Mouse (Mus musculus) heart, embryonic 11.5 days (tissue): ENCODE data around the gene Card6. TPM values are rescaled to one million over a fixed set of nuclear protein-coding genes. Genes with fewer than 3 reads are reported as not detected.

ENCODE experiments used
- ATAC-seq: fragments of 200-750 bp; cut with Nextera tagmentation; replicated peaks from 2 replicates; pipeline ENCODE4 v1.8.0; 2017; ENCODE audit warnings: moderate library complexity; ENCODE audit not compliant: insufficient number of reproducible peaks, low FRiP score, low TSS enrichment
- H3K27ac ChIP-seq: fragments of 300-500 bp; sonication (generic); 2 replicates; pipeline ENCODE4 v1.5.1; 2014; ENCODE audit warnings: mild to moderate bottlenecking, low read depth, low read length
- H3K27me3 ChIP-seq: fragments of 300-500 bp; sonication (generic); 2 replicates; pipeline ENCODE4 v1.6.1; 2014; ENCODE audit warnings: mild to moderate bottlenecking, low read length, mixed read lengths; ENCODE audit not compliant: control insufficient read depth, insufficient read depth
- H3K36me3 ChIP-seq: fragments of 300-500 bp; sonication (generic); 2 replicates; pipeline ENCODE4 v1.6.1; 2014; ENCODE audit warnings: mild to moderate bottlenecking, low read length, moderate library complexity, mixed read lengths; ENCODE audit not compliant: control insufficient read depth, insufficient read depth
- H3K4me1 ChIP-seq: fragments of 300-500 bp; sonication (generic); 2 replicates; pipeline ENCODE4 v1.6.1; 2014; ENCODE audit warnings: low read length; ENCODE audit not compliant: control insufficient read depth, insufficient read depth
- H3K4me2 ChIP-seq: fragments of 300-500 bp; sonication (generic); 2 replicates; pipeline ENCODE4 v1.6.1; 2014; ENCODE audit warnings: mild to moderate bottlenecking, moderate library complexity
- H3K4me3 ChIP-seq: fragments of 300-500 bp; sonication (generic); 2 replicates; pipeline ENCODE4 v1.5.1; 2014; ENCODE audit warnings: low read depth, low read length
- H3K9ac ChIP-seq: fragments of 300-500 bp; sonication (generic); 2 replicates; pipeline ENCODE4 v1.6.1; 2014; ENCODE audit warnings: mild to moderate bottlenecking, low read depth, low read length, moderate library complexity
- H3K9me3 ChIP-seq: fragments of 300-500 bp; sonication (generic); replicated peaks from 2 replicates; pipeline ENCODE4 v1.6.1; 2016; ENCODE audit warnings: low read length; ENCODE audit not compliant: control insufficient read depth
- WGBS: fragments of 180-500 bp; shearing (Covaris S2); extraction: QIAGEN DNeasy Blood & Tissue Kit; methylation state at CpG from one replicate; pipeline ENCODE4 v1.1.7; 2014; ENCODE audit not compliant: insufficient replicate concordance; 5-methylcytosine and 5-hydroxymethylcytosine counted together
- polyA plus RNA-seq: library from polyadenylated mRNA; unstranded; fragments of >200 nt; fragmentation: Nextera tagmentation; extraction: Ambion mirVana; gene quantifications from 2 replicates; pipeline ENCODE4 v1.2.1, GENCODE M21; 2014

The Card6 gene
- polyA plus RNA-seq, 1 experiment from 2014 or later, result 2.5 TPM

DNA sequence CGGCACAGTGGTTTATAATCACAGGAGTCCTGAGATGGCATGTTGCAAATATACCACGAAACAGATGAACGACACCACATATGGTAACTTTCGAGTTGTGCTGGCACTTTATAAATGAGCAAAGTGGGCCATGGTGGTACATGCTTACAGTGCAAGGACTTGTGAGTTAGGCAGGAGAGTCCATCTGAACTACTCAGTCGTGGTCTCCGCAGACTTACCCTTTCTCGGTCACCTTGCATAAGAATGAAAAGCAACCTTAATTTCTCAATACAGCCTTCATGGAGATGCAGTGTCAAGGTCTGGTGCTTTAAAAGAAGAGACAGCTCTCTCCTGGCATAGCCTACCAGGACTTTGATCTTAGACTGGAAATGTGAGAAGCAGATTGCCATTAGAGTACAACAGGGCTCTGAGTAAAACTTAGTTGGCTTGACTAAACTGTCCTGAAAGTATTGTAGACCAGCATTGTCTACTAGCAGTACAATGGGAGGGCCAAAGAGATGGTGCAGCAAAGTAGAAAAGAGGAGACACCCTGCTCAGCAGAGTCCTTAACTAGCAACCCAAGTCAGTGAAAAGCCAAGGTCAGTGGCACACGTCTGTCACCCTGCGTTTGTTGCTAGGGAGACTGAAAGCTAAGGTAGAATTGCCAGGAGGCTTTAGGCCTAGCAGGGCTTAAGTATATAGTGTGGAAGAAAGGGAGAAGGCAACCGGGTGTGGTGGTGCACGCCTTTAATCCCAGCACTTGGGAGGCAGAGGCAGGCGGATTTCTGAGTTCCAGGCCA is 13.4 kb upstream of the Card6 start:
- H3K4me1 ChIP-seq, result peaks cover 8% of the 10 kb centered on the region
- no peak overlapping the region for H3K27ac ChIP-seq
- no peaks in the 10 kb centered on the region for H3K27me3 ChIP-seq
- H3K4me2 ChIP-seq, result no peak overlapping the region
- H3K36me3 ChIP-seq, result peaks cover 37% of the 10 kb centered on the region
- H3K9ac ChIP-seq, result no peak overlapping the region; the same call in 1 of the 2 replicates
- no peaks in the 10 kb centered on the region for H3K9me3 ChIP-seq
- no peak overlapping the region for H3K4me3 ChIP-seq
- ATAC-seq, result no peak
- WGBS, result 85% methylated on average over 12 of the region's 12 CpGs

- no peaks in the 10 kb centered on the region for H3K27me3 ChIP-seq
- H3K4me3 ChIP-seq, result no peak overlapping the region
- no peak overlapping the region for H3K27ac ChIP-seq
- ATAC-seq, result no peak
- peaks cover 36% of the 10 kb centered on the region for H3K36me3 ChIP-seq
- H3K4me2 ChIP-seq, result no peak overlapping the region
- H3K9me3 ChIP-seq, result no peaks in the 10 kb centered on the region
- 90% methylated on average over 2 of the region's 2 CpGs for whole genome bisulfite sequencing
- peaks cover 14% of the 10 kb centered on the region for H3K4me1 ChIP-seq
- no peak overlapping the region for H3K9ac ChIP-seq
Measured at GRCm38 (mm10) chr15:5119707-5120106, 11.4 kb upstream of the Card6 start.

- Histone ChIP-seq H3K4me2 (no peak overlapping the region), H3K36me3 (peaks cover 33% of the 10 kb centered on the region), H3K9me3 (no peaks in the 10 kb centered on the region), H3K4me1 (peaks cover 14% of the 10 kb centered on the region), H3K4me3 (no peak overlapping the region), H3K27me3 (no peaks in the 10 kb centered on the region), H3K9ac (no peak overlapping the region), H3K27ac (no peak overlapping the region)
- 78% methylated on average over 2 of the region's 2 CpGs for WGBS
- no peak for ATAC-seq
Measured at GRCm38 (mm10) chr15:5119192-5119591, 10.9 kb upstream of the Card6 start.

- H3K4me1 ChIP-seq, result peaks cover 14% of the 10 kb centered on the region
- peaks cover 31% of the 10 kb centered on the region for H3K36me3 ChIP-seq
- H3K27ac ChIP-seq, result no peak overlapping the region
- H3K4me2 ChIP-seq, result no peak overlapping the region
- no peaks in the 10 kb centered on the region for H3K27me3 ChIP-seq
- no peak overlapping the region for H3K4me3 ChIP-seq
- 84% methylated on average over 9 of the region's 9 CpGs for WGBS
- no peak for ATAC-seq
- no peaks in the 10 kb centered on the region for H3K9me3 ChIP-seq
- H3K9ac ChIP-seq, result no peak overlapping the region
Measured at GRCm38 (mm10) chr15:5118626-5119025, 10.3 kb upstream of the Card6 start.

- ATAC-seq, result no peak
- peak overlapping the region; percentile 85 for H3K4me2 ChIP-seq
- WGBS, result 2% methylated on average over 22 of the region's 22 CpGs
- peaks cover 28% of the 10 kb centered on the region for H3K36me3 ChIP-seq
- H3K4me1 ChIP-seq, result peaks cover 14% of the 10 kb centered on the region
- no peaks in the 10 kb centered on the region for H3K9me3 ChIP-seq
- H3K4me3 ChIP-seq, result peak overlapping the region; percentile 78
- H3K9ac ChIP-seq, result peak overlapping the region; percentile 98
- peak overlapping the region; percentile 95 for H3K27ac ChIP-seq
- H3K27me3 ChIP-seq, result no peaks in the 10 kb centered on the region
Measured at GRCm38 (mm10) chr15:5117031-5117601, 8.8 kb upstream of the Card6 start.

GRCm38 (mm10) chr15:5116270-5117030 is 8.1 kb upstream of the Card6 start, which contains the start of gene Rpl37:
Gene Rpl37, plus strand, starts transcription at chr15:5116645.
- Histone ChIP-seq H3K9me3 (no peaks in the 10 kb centered on the region), H3K36me3 (peaks cover 22% of the 10 kb centered on the region), H3K9ac (peak within 1 kb of the TSS; percentile 98), H3K4me2 (peak within 1 kb of the TSS; percentile 85), H3K27me3 (no peaks in the 10 kb centered on the region), H3K4me1 (peaks cover 14% of the 10 kb centered on the region), H3K27ac (peak within 1 kb of the TSS; percentile 95), H3K4me3 (peak within 1 kb of the TSS; percentile 78)
- WGBS, result under 1% methylated on average over 55 of the region's 55 CpGs
- peak; percentile 99 for ATAC-seq

DNA sequence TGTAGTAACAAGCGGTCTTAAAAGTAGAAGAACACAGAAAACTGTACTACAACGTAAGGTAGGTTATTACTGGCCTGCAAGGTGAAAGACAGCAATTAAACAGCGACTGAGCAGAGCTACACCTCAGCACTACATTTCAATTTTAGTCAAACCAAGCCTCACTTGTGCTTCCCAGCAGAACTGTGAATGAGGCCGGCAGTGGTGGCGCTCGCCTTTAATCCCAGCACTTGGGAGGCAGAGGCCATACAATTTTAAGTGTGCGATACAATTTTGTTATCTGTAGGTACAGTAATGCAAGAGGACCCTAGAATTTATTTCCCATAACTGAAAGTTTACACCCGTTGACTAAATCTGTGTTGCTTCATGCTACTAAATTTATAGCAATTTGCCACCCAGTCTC is 6.8 kb upstream of the Card6 start:
- 61% methylated on average over 8 of the region's 8 CpGs for WGBS
- H3K9me3 ChIP-seq, result no peaks in the 10 kb centered on the region
- peak overlapping the region; percentile 78 for H3K4me3 ChIP-seq
- H3K4me1 ChIP-seq, result peaks cover 14% of the 10 kb centered on the region
- peaks cover 18% of the 10 kb centered on the region for H3K36me3 ChIP-seq
- H3K4me2 ChIP-seq, result peak overlapping the region; percentile 76
- H3K27ac ChIP-seq, result peak overlapping the region; percentile 95
- H3K27me3 ChIP-seq, result no peaks in the 10 kb centered on the region
- peak overlapping the region; percentile 75 for H3K9ac ChIP-seq
- no peak for ATAC-seq

DNA sequence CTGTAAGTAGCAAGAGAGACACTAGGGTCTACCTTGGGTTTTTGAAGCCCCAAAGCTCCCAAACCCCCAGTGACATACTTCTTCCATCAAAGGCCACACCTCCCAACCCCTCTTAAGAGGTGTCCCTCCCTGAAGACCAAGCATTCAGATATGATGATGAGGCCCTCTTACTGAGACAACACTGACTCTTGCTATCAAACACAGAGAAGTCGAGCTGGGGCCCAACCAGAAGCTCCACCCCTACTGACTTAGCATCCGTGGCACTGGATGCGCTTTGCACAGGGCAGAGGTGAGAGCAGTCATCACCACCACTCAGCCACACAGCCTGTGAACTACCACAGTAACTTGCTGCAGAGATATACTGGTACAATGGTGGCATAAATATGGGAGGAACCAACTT is 4.3 kb upstream of the Card6 start:
- no peak overlapping the region for H3K4me3 ChIP-seq
- no peaks in the 10 kb centered on the region for H3K36me3 ChIP-seq
- H3K27ac ChIP-seq, result no peak overlapping the region
- H3K9me3 ChIP-seq, result no peaks in the 10 kb centered on the region
- peaks cover 8% of the 10 kb centered on the region for H3K4me1 ChIP-seq
- no peaks in the 10 kb centered on the region for H3K27me3 ChIP-seq
- no peak overlapping the region for H3K9ac ChIP-seq
- no peak for ATAC-seq
- H3K4me2 ChIP-seq, result no peak overlapping the region
- 68% methylated on average over 3 of the region's 3 CpGs for WGBS
